Mouse (Mus musculus) layer of hippocampus, postnatal 10 days (tissue): ENCODE data around the gene Ctf1. TPM values are rescaled to one million over a fixed set of nuclear protein-coding genes. Genes with fewer than 3 reads are reported as not detected.
"Not testable (repeated sequence)": the region's sequence is repeated elsewhere in the genome, so short reads cannot be mapped to it uniquely, and the experiment has no call there.

ENCODE experiments used
- DNase-seq, 2 experiments: peaks; one replicate each; pipeline ENCODE4 v3.0.0; 2021; ENCODE audit warnings: low spot score in 2 of 2
- total RNA-seq, 2 experiments: library from RNA; stranded (reverse); gene quantifications; 2 replicates each; pipeline ENCODE4 v1.2.3; 2021

Gene Ctf1
- total RNA-seq, 2 experiments from 2014 or later, result 4.3 to 5.3 TPM

- DNase-seq, result peak; percentile 47 to 67
These were observed 21.1 kb upstream of the Ctf1 start for GRCm38 (mm10) chr7:127691221-127691989.

GRCm38 (mm10) chr7:127693290-127693689 lies 19.2 kb upstream of the Ctf1 start:
- DNase-seq, result no peak

- DNase-seq, result not testable (repeated sequence)
These were observed 18.8 kb upstream of the Ctf1 start for GRCm38 (mm10) chr7:127693730-127694129.

- no peak for DNase-seq
These were observed 13.6 kb upstream of the Ctf1 start for GRCm38 (mm10) chr7:127698986-127699385.

- DNase-seq, result no peak
These were observed 11.7 kb upstream of the Ctf1 start for GRCm38 (mm10) chr7:127700712-127701331.

GRCm38 (mm10) chr7:127703561-127704178 lies 8.9 kb upstream of the Ctf1 start:
- DNase-seq, result no peak

GRCm38 (mm10) chr7:127704598-127704997 lies 7.9 kb upstream of the Ctf1 start:
- DNase-seq, result no peak

GRCm38 (mm10) chr7:127705706-127706105 lies 6.8 kb upstream of the Ctf1 start:
- no peak for DNase-seq

GRCm38 (mm10) chr7:127707045-127707956 lies 5.2 kb upstream of the Ctf1 start:
- no peak for DNase-seq

GRCm38 (mm10) chr7:127707957-127708206 lies 4.7 kb upstream of the Ctf1 start:
- DNase-seq, result no peak

- DNase-seq, result peak; percentile 87 to 91
These were observed 4.1 kb upstream of the Ctf1 start, which contains the start of gene Bcl7c for GRCm38 (mm10) chr7:127708207-127709078. TSS of gene Bcl7c (minus strand) at chr7:127708933.

- no peak for DNase-seq
These were observed 3.1 kb upstream of the Ctf1 start for GRCm38 (mm10) chr7:127709261-127709979.

GRCm38 (mm10) chr7:127711031-127711430 lies 1.5 kb upstream of the Ctf1 start:
- no peak for DNase-seq

- no peak for DNase-seq
These were observed 1.1 kb upstream of the Ctf1 start for GRCm38 (mm10) chr7:127711456-127711855.

- DNase-seq, result no peak
These were observed 2.3 kb downstream of the Ctf1 start for GRCm38 (mm10) chr7:127714816-127715215.

- peak; percentile 63 to 78 for DNase-seq
These were observed 4.5 kb downstream of the Ctf1 start for GRCm38 (mm10) chr7:127716992-127717391.

- no peak for DNase-seq
These were observed 5.8 kb downstream of the Ctf1 start for GRCm38 (mm10) chr7:127718339-127718738.

GRCm38 (mm10) chr7:127719258-127719657 lies 6.7 kb downstream of the Ctf1 start:
- DNase-seq, result no peak

- no peak for DNase-seq
These were observed 13.0 kb downstream of the Ctf1 start for GRCm38 (mm10) chr7:127725490-127725889.

GRCm38 (mm10) chr7:127725924-127726323 lies 13.4 kb downstream of the Ctf1 start:
- no peak for DNase-seq
